Mouse (Mus musculus): ENCODE results near the gene Sema3a.

Gene Sema3a

DNA sequence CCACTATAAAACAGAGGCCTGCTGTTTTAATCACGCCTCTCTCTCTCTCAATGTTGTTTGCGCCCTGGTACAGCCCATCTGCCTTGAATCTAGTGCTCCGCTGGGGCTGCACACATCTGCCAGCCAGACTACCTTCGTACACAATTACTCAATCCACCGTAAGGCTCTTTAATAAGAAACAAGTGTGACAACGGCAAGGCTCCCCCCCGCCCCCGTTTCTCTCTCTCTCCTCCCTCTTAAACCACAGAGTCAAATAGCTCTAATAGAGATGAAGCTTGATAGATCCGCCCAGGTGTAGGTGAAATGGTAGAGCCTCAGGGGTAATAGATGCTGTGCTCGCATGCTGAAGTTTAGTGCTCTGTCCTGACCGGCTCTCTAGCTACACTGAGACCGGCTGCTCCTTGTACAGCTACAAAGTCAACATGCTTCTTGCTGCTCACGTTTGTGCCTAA, at the start of gene Sema3a:
Gene Sema3a, plus strand, starts transcription at position 174 of the 452 bp plus-strand sequence.
- no peak for DNase-seq (ENCODE audit: low spot score)

- DNase-seq (ENCODE audit: low spot score), result no peak
These were observed 40.3 kb upstream of the Sema3a start for GRCm38 (mm10) chr5:13084777-13085439.

DNA sequence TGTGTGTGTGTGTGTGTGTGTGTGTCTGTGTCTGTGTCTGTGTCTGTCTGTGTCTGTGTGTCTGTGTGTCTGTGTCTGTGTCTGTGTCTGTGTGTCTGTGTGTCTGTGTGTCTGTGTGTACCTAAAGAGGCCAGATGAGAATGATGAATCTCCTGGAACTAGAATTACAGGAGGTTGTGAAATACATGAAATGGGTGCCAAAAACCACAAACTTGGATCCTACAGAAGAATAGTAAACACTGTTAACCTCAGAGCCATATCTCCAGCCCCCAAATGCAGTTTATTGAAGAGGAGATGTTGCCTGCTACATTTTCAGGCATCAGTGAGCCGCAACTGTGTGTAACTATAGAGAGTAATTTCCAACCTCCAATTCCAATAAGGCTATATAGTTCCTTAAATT, 34.8 kb upstream of the Sema3a start:
- DNase-seq (ENCODE audit: low spot score), result no peak

GRCm38 (mm10) chr5:13109522-13109921, 15.7 kb upstream of the Sema3a start:
- no peak for DNase-seq (ENCODE audit: low spot score)

DNA sequence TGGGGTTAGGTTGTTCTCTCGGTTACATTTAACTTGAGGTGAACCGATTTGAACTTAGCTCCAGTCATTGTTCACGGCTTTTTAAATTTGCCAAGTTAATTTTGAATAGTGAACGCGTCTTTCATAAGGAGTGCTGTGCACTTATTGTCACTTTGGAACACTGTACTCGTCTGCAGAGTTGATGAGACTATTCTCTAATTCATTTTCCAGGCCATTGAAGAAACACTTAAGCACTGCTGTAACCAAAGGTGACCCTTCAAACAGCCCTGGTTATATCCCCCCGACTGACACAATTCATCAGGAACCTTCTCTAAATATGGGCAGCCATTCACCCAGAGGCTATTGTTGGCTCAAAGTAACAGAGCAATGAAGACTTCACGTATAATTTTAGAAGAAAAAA, 8.0 kb upstream of the Sema3a start:
- no peak for DNase-seq (ENCODE audit: low spot score)

DNA sequence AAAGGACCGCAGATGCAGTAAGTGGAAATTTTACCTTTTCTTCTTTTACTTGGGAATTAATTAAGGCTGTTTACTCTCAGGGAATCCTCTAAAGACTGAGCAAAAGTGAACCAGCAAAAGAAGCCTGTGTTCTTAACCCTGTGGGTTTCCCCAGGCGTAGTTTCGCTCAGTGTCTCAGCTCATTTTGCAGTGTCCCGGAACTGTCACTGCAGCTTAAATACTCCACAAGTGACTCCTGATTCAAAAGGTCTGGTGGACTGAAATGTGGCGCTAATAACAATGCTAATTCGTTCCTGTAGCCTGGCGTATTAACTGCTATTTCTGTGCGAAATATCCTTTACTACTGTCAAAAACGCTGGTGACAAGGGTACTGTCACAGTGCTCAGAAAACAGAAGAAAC, 543 bp downstream of the Sema3a start:
- no peak for DNase-seq (ENCODE audit: low spot score)

DNA sequence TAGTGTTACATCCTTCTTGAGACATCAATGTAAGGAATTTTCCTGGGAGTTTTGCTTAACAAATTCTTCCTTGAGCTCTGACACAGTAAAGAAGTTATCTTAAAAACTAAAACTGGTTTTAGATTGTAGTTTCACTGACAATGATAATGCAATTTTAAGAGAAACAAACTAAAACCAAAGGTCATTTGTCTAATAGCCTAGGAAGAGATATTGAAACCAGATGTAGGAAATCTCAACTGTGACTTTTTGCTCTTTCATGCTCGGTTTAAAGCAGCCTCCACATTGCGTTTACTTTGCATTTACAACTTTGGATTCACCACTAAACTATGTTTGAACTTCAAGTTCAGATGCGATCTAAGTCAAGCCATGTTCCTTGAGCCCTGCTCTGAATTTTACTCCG, 982 bp downstream of the Sema3a start:
- DNase-seq (ENCODE audit: low spot score), result no peak

DNA sequence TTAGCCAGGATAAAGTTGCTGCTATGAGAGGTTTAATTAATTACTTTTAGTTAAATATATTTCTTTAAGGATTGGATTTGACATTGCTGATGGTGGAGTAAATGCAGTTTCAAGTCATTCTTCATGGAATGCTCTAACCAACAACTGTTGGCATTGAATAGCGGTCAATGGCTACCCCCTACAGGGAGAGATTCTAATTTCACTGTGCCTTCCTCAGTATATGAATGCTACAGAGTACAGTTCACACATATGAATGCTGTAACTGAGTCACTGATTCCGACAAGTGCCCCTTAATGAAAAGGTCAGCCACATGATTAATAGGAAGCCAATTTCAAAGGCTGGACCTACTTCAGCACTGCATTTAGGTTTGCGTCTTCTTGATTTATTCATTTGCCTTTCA, 1.9 kb downstream of the Sema3a start:
- no peak for DNase-seq (ENCODE audit: low spot score)

DNA sequence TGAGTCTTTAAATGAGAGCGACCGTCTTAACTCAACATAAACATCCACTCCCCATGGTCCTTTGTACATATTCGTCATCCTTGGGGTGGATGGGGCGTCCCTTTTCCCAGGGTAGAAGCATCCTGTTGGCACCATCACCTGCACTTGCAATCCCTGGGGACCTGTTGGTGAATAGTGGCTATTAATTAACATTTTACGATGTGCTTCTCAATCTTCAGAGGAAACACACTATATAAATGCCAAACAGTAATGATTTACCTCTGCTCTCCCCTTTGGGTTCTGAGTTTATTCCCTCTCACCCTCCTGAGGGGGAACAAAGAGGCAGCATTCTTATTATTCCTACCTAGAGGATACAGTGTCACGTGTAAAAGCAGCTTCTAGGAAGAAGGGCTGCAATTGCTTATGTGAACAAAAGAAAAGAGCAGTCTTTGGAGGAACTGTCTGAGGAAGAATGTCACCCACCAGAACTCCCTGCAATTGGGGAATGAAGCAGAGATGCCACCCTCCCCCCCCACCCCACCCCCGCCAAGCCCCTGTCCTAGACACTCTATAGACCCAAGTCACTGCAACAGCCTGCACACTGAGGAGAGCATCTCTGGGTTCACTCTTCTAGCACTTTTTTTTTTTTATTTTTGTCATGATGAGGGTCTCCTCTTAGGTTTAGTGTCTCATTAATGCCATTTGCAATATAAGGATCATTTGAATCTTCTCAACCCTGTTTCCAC, 19.7 kb downstream of the Sema3a start:
- DNase-seq (ENCODE audit: low spot score), result no peak

DNA sequence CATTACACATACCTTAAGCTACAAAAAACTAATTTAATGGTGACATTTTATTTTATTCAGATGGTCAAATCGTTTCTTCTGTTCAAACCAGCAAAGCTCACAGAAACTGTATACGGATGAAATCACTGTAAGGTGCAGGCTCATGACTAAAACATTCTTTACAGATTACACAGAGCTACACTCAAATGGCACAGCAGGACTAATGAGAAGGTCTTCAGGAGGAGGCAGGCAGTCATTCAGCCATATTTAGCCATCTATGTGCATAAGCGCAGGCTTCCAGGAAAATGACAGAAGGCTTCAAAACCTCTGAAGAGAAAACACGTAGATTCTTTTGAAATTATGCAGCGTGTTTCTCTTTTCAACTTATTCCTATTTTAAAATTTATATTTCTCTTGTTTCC, 24.7 kb downstream of the Sema3a start:
- no peak for DNase-seq (ENCODE audit: low spot score)

DNA sequence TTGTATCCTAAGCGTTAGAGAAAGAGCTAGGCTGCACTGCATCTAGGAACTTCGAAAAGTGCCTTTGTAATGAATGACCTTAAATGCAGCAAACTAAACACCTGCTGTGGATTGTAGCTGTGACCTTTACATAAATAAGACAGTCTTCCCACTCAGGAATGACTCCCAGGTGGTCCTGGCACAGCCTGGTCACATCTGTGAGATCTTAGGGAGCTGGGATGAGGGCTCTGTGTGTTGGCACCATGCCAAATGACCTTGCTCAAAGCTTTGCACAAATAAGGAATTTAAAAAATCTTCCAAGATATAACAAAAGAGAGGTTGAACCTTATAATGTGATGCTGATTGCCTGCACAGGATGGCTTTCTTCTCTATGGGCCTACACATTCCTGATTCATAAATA, 25.8 kb downstream of the Sema3a start:
- no peak for DNase-seq (ENCODE audit: low spot score)

- DNase-seq (ENCODE audit: low spot score), result no peak
These were observed 32.8 kb downstream of the Sema3a start for GRCm38 (mm10) chr5:13157761-13158612.

GRCm38 (mm10) chr5:13182186-13182585, 57.0 kb downstream of the Sema3a start:
- DNase-seq (ENCODE audit: low spot score), result no peak

GRCm38 (mm10) chr5:13197886-13198285, 72.7 kb downstream of the Sema3a start:
- no peak for DNase-seq (ENCODE audit: low spot score)

- no peak for DNase-seq (ENCODE audit: low spot score)
These were observed 74.5 kb downstream of the Sema3a start for GRCm38 (mm10) chr5:13199709-13200108.

DNA sequence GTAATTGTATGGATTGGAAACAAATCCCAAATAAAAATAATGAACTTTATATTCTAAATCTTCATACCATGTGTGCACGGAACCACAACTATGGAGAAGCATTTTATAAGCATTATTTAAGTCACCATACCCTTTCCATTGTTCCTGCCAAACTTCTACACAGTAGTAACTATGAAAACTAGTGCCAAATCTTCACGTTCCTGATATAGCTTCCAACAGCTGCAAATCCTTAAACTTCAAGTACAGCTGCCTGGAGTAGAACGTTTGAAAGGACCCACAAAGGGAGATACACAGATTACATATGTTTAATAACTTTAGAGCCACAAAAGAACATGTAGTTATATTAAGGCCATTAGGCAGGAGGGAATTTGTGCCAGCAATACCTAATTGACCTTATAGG, 130.1 kb downstream of the Sema3a start:
- no peak for DNase-seq (ENCODE audit: low spot score)

- no peak for DNase-seq (ENCODE audit: low spot score)
These were observed 131.1 kb downstream of the Sema3a start for GRCm38 (mm10) chr5:13256321-13256720.

DNA sequence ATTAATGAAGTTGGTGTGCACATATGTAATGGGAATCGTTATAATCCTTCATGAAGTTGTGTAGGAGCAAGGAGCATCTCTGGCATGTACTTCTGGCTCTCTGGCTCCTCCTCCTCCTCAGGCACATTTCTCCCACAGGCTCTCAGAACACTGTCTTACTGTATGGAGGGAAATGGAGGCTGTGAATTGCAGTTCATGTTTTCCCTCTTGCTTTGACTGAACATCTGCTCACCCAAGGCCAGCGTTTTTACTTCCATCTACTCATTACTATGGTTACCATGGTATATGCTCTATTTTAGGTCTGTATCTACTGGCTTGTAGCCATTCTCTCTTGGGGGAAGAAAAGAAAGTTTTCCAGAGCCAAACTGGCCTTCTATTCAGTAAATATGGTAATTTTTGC, 137.9 kb downstream of the Sema3a start:
- no peak for DNase-seq (ENCODE audit: low spot score)

DNA sequence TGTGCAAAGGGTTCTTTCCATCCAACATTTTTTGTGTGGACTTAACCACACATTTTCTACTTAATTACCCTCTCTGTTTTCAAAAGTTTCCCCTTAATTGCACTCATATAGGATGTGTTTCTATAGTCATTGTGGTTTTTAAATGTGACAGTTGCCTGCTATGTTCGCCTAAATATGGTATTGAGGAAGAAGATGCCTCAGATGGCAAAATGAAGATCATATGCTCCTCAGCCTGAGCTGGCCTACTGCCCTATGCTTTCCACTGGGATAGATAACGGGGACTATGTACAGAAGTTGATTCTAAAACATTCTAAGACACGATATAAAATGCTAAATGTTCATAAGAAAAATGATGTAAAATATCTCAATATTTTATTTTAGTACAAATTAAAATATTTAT, 138.3 kb downstream of the Sema3a start:
- no peak for DNase-seq (ENCODE audit: low spot score)

GRCm38 (mm10) chr5:13312667-13313066, 187.5 kb downstream of the Sema3a start:
- no peak for DNase-seq (ENCODE audit: low spot score)

- no peak for DNase-seq (ENCODE audit: low spot score)
These were observed 188.8 kb downstream of the Sema3a start for GRCm38 (mm10) chr5:13313977-13314376.

DNA sequence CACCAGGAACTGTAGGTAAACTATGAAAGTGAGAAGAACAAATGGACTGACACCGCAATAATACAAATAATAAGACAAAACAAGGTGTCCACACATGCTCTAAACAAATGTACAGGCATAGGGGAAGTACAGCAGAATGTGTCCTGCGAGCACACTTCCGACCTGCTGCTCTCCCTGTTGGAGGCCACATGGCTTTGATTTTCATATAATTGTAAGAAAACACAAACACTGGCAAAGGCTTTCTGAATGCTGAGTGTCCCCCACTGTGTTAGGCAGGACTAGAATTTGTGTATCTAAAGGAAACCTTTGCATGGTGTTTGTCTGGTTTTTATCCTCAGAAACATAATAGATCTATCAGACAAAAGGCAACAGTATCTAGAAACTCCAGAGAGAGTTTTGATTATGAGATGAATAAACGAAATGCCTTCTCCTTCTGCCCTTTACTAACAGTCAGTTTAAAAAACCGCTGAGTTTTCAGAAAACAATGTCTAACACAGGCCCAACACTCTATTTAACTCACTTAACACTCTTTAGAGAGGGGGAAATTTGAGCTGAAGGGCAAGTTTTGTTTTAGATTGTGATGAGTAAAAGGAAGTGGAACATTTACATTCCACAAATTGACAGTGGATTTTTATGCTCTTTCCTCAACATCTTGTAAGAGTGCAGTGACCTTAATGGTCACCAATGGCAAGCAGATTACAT, 193.7 kb downstream of the Sema3a start:
- no peak for DNase-seq (ENCODE audit: low spot score)
